Mouse (Mus musculus) R1 (cell line): ENCODE measurements at regions not wholly inside any gene's neighbourhood (a gene's known extent, or its start where the extent isn't known, plus 50 kb on each side); places are given as distances from the start of the nearest gene placed in this dataset.
A peak's percentile ranks its signal among the peaks of the same experiment; 100 is the strongest.

Experiments
- DNase-seq: peaks from one replicate; pipeline ENCODE4 v3.0.0-alpha.2; 2018; ENCODE audit warnings: low read depth, low spot score

DNA sequence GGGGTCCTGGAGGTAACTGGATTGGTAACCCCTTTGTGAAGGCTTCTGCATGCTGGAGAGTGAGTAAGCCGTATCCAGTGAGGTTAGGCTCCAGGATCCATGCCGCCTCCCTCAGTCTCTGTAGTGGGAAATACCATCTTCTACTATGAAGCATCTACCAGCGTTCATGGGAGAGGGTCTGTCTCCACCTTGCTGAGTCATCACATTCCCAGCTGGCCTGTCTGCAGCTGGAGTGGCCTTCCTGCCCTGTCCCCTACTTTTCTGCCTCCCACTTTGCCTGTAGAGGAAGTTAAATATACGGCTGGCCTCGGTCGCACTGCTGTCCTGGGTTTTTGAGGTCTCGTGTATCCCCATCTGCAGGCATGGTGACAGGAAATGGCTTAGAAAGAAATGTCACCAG is 78.0 kb upstream of the Sec14l1 start:
- no peak for DNase-seq

DNA sequence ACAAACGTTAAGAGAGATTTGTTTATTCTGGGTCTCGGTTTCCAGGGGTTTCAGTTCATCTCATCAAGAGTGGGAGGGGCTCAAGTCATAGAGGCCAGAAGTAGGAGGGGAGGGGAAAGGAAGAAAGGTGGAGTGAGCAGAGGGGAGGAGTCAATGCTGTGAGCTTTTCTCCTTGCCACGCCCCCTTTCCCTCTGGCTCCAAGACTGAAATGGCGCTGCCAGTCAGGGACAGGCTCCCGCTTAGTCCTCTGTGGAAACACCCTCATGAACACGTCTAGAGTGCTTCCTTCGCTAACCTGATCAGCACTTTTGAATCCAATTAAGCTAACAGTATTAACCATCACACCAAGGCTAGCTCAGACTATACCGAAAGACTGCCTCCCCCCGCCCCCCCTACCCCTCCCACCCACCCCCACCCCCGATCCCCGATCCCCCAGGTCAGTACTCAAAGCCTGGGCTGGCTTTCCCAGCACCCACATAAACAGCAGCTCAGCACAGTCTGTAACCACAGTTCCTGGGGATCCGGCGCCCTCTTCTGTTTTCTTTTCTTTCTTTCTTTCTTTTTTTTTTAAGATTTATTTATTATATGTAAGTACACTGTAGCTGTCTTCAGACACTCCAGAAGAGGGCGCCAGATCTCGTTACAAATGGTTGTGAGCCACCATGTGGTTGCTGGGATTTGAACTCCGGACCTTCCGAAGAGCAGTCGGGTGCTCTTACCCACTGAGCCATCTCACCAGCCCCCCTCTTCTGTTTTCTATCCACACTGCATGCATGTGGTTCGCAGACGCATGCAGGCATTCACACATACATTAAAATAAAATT is 76.5 kb upstream of the Sec14l1 start:
- DNase-seq: peak; percentile 97

DNA sequence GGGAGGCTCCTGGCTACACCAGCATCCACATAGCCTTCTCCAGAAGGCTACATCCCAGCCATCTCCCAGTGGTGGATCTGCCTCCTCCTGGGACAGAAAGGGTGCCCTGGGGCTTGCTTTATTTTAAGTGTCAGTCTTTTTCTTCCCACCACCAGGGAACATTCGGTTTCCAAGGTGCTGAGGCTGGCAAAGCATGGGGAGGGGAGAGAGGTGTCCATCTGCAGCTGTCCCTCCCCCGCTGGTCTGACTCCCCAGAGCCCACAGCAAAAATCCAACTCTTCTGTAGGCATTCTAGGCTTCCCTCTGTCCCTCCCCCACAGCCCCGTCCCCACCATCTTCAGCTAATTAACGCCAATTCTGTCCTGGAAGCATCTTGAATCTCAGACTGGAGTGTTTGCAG is 74.1 kb upstream of the Sec14l1 start:
- no peak for DNase-seq

DNA sequence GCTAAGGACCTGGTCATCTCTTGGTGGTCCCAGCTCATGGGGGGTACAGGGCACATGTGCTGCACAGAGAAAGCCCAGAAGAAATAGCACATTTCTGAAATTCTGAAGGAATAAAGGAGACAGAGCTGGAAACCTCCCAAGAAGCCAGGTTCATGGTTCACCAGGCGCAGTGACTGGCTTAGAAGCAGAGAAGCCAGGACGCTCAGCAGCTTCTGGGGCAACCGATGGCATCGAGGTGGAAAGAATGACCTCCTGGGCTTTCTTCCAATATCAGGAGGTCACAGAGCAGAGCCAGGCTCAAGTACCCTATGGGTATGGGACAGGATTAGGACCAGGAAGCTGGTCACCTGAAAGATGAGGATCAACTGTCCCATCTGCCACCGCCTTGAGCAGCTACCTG is 72.6 kb upstream of the Sec14l1 start:
- no peak for DNase-seq

DNA sequence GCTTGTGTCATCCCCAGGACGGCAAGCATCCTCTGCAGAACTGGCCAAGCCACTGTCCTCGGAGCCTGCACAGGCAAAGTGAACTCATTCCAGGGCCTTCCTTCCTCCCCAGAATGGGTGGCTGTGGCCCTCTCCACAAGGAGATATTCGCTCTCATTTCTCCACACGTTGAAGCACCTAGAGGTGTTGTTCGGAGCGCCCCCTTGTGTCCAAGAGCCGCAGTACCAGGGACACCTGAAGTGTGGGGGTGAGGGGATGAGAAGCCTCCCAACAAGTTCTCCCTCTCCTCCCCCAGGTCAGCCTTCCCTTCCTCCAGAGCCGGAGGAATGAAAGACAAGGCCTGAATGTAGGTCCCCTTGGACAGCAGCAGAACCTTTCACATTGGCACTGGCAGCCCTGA is 71.4 kb upstream of the Sec14l1 start:
- DNase-seq: peak; percentile 77

DNA sequence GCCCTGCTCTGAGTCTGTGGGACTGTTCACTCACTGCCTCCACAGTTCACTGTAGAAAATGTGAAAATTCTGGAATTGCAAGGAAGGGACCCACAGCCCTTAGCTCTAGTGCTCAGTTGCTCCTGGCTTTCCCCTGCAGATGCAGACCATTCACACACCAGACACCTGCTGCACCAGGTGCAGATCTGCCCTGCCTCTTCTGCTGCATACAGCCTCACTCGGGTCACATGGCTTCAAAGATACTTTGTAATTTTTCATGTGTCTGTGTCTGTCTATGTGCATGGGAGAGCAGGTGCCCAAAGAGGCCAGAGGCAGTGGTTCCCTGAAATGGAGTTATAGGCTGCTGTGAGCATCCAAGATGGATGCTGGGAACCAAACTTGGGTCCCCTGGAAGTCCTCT is 70.2 kb upstream of the Sec14l1 start:
- DNase-seq: no peak

DNA sequence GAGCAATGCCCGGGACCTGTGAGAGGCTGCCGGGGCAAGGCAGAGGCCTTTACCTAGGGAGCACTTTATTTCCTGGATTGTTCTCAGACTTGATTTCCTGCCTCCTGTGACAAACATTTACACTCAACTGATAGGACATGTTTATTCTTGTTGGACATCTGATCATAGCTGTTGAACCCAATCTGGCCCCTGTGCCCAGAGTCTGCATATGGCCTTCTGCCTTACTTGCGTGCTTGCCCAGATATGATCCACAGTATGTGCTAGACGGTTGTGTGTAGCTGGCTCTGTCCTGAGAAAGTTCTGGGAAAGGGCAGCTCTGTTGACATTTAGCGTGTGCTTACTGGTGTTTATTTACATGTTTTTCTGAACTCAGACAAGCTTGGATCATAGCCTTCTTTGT is 68.3 kb upstream of the Sec14l1 start:
- no peak for DNase-seq

DNA sequence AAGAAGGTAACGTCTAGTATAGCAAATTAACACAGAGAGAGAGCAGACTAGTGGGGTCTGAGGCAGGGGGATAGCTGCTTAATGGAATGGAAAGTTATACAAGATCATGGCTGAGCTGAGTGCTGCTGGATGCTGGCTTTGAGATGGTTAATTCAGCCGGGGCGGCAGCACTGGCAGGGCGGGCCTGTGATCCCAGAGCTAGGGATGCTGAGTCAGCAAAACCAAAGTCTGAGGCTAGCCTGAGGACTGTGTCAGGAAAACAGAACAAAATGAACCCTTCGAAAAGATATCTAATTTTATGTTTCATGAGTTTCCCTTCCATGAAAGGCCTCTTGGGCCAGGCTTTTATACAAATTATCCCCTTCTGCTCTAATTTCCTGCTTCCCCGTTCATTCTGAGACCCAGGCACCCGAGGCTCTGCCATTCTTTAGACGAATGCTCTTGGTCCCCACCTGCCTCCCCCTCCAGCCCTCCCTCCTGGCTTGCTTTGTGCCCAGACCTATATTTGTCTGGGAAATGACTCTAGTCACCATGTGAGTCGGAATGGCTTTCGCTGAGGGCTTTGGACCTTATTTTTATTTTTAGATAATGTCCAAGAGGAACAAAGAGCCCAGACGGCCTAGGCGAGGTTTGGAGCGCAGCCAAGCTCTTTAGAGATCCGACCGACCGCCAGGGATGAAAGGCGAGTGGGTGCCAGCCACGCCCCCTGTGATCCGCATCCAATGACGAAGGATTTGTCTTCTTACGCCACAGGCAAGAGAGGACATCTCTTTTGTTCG is 67.6 kb upstream of the Sec14l1 start:
- DNase-seq: peak; percentile 80

DNA sequence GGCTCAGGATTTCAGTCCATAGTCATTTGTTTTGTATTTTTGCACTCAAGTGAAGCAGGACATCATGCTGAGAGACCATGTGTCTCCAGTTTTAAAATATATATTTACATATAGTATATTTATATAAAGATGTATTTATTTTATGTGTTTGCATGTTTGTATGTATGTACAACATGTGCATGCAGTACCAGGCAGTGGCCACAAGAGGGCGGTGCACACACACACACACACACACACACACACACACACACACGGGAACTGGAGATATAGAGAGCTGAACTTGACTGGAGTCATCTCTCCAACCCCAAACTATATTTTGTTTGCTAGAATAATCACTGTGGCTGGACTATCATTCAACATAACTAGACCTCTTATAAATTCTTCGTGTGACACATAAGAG is 66.1 kb upstream of the Sec14l1 start:
- no peak for DNase-seq

DNA sequence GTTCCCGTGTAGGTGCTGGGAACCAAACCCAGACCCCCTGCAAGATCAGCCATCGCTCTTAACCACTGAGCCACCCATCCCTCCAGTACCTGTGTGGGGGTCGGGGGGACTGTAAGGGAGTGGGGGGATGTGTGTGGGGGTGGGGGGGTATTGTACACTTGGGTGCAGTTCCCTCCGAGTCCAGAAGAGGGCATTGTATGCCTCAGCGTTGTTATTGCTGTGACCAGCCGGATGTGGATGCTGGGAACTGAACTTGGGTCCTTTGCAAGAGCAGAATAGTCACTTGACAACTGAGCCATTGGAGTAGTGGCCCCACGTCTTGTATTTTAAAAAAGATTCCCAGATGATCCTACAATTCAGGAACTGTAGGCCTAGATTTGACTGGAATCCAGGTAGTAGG is 64.2 kb upstream of the Sec14l1 start:
- peak; percentile 56 for DNase-seq

DNA sequence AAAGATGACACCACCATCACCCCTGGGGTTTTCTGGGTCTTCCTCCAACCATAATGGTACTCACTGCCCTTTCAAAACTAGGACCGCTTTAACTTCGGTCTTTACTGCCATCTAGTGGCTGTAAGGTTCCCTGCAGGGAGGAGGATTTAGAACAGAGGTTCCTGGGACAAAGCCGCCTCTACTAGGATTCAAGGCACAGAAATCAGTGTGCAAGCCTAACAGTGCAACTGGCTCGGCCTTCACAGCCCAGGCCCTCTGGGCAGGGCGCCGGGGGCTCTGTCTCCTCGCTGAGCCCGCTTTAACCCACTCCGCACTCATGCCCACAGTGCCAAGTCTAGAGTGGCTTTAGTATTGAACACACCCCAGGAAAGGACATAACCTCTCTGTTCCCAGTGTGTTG is 58.0 kb upstream of the Sec14l1 start:
- peak; percentile 75 for DNase-seq

DNA sequence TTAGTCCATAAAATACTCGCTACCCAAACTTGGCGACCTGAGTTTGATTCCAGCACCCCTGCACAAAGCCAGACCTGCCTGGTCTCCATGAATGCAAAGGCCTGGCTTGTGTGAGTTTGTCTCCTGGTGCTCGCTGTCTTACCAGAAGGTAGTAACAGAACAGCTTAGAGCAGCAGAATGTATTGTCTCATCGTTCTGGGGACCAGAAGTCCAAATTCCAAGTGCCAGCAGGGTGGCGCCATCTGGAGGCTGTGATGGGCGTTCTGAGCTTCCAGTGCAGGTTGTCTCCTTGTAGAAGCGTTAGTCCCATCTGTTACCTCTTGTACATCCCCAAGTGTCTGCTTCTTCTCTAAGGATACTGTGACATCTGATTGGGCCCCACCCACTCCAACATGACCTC is 57.5 kb upstream of the Sec14l1 start:
- DNase-seq: peak; percentile 70

DNA sequence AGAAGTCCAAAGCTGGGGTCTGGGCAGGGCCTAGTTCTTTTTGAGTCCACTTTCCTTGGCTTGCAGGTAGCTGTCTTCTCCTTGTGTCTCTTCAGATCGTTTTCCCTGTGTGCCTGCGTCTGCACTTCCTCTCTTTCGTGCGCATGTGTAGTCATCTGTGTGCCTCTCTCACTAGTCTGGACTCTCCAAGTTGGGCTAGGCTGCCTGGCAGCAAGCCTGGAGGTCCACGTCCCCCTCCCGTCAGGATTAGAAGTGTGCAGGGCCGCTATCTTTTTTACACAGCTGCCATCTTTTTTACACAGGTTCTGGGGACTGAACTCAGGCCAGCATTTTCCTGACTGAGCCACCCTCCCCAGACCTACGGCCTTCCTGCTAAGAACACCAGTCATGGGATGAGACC is 55.8 kb upstream of the Sec14l1 start:
- no peak for DNase-seq

DNA sequence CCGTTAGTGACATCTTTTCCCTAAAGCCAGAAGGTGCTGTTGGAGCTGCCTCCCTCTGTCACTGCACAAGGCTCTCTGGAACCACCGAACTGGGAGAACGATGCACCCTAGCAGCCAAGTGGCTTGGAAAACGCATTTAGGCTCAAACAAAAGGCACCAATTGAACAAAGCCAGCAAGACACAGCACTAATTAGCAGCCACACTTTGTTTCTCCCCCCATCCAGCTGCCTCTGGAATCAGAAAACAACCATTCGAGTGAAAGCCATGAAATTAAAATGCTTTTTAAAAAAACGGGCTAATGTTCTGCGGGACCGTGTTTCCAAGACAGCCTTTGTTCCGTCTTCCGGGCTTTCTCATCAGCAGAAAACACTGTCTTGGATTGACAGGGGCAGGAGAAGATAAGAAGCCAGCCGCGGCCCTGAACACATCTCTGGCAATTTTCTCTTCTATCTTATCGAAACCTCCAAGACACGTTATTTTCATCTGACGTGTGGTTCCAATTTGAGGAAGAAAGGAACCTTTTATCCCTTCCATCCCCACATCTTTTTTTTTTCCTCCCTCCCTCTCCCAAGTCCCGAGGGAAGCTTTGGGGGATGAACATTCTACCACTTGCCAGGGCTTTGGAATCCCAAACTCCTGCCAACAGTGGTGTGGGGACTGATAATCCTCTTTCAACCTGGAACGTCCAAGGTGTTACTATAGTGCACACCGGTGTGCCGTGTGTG is 54.8 kb upstream of the Sec14l1 start:
- no peak for DNase-seq

DNA sequence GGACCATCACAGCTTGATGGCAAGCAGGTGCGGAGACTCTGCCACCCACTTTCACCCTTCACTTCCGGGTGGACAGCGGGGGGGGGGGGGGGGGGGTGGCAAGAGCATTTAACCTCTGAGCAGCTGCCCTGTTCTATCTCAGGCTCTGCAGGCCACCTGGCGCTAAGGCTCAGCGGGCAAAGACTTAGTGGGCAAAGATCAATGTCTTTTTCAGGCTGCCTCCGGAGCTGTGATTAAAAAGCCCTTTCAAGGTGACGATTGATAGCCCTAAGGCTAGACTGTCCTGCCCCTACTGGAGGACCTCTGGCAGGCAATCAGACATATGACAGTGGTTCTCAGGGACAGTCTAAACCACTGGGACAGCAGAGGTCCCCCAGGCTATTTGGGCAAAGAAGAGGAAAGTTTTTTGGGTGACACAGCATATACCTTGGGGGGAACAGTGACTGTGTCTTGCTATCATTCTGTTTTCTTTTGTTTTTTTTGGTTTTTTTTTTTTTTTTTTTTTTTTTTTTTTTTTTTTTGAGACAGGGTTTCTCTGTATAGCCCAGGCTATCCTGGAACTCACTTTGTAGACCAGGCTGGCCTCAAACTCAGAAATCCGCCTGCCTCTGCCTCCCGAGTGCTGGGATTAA is 54.1 kb upstream of the Sec14l1 start:
- no peak for DNase-seq

DNA sequence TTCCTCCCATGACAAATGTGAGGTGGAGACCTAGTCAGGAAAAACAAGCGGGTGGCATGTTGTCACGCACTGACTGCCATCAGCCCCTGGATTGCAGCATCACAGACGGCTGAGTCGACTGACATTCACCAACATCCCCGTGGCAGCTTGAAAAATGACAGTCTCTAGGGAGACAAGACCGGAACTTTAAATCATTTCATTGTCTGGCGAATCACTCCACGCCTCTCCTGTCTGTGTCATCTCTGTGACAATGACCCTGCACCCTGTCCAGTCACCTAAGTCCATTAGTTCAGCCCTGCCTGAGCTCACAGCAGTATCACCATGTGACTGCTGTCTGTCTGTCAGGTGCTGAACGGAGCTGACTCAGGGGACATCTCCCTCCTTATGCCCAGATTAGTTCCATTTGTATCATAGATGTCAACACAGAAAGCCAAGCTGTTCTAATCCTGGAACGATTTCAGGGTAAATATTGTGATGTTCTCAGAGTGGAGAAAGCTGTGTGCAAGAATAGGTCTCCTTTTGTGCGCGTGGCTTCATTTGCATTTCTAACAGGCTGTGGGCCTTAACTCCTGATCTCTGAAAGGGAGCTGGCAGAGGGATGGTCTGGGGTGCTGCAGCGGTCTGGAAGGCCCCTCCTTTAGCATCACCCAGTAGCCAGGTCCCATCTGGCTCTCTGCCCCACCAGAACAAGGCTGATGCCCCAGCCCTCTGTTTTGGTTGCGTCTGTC is 52.0 kb upstream of the Sec14l1 start:
- DNase-seq: no peak
